Mouse (Mus musculus) hindbrain, embryonic 12.5 days (tissue): Measurements from ENCODE around the gene Pygm. TPM values are rescaled to one million over a fixed set of nuclear protein-coding genes. Genes with fewer than 3 reads are reported as not detected.
A peak's percentile ranks its signal among the peaks of the same experiment; 100 is the strongest.

Experiments
- ATAC-seq: fragments of 200-750 bp; cut with Nextera tagmentation; 2 replicates; pipeline ENCODE4 v1.8.0; 2017; ENCODE audit warnings: moderate TSS enrichment; ENCODE audit not compliant: low FRiP score
- H3K27ac ChIP-seq: fragments of 300-500 bp; sonication (generic); 2 replicates; pipeline ENCODE4 v1.5.1; 2016; ENCODE audit warnings: mild to moderate bottlenecking
- H3K27me3 ChIP-seq: fragments of 300-500 bp; sonication (generic); 2 replicates; pipeline ENCODE4 v1.6.1; 2016; ENCODE audit warnings: mild to moderate bottlenecking
- H3K36me3 ChIP-seq: fragments of 300-500 bp; sonication (generic); 2 replicates; pipeline ENCODE4 v1.6.1; 2016; ENCODE audit warnings: mild to moderate bottlenecking
- H3K4me1 ChIP-seq: fragments of 300-500 bp; sonication (generic); 2 replicates; pipeline ENCODE4 v1.6.1; 2016
- H3K4me2 ChIP-seq: fragments of 300-500 bp; sonication (generic); replicated peaks from 2 replicates; pipeline ENCODE4 v1.6.1; 2016; ENCODE audit warnings: mild to moderate bottlenecking
- H3K4me3 ChIP-seq: fragments of 300-500 bp; sonication (generic); 2 replicates; pipeline ENCODE4 v1.5.1; 2016; ENCODE audit warnings: mild to moderate bottlenecking
- H3K9ac ChIP-seq: fragments of 300-500 bp; sonication (generic); 2 replicates; pipeline ENCODE4 v1.6.1; 2016; ENCODE audit warnings: mild to moderate bottlenecking, moderate library complexity
- H3K9me3 ChIP-seq: fragments of 300-500 bp; sonication (generic); replicated peaks from 2 replicates; pipeline ENCODE4 v1.6.1; 2016; ENCODE audit warnings: mild to moderate bottlenecking
- WGBS: fragments of 180-500 bp; shearing (Covaris S2); methylation state at CpG from one replicate; pipeline ENCODE4 v1.1.7; 2016; 5-methylcytosine and 5-hydroxymethylcytosine counted together
- polyA plus RNA-seq: library from polyadenylated mRNA; unstranded; fragments of >200 nt; fragmentation: Nextera tagmentation; extraction: Ambion mirVana; gene quantifications from 2 replicates; pipeline ENCODE4 v1.2.1, GENCODE M21; 2016

The Pygm gene
- polyA plus RNA-seq, 1 experiment from 2014 or later = 1.8 TPM

DNA sequence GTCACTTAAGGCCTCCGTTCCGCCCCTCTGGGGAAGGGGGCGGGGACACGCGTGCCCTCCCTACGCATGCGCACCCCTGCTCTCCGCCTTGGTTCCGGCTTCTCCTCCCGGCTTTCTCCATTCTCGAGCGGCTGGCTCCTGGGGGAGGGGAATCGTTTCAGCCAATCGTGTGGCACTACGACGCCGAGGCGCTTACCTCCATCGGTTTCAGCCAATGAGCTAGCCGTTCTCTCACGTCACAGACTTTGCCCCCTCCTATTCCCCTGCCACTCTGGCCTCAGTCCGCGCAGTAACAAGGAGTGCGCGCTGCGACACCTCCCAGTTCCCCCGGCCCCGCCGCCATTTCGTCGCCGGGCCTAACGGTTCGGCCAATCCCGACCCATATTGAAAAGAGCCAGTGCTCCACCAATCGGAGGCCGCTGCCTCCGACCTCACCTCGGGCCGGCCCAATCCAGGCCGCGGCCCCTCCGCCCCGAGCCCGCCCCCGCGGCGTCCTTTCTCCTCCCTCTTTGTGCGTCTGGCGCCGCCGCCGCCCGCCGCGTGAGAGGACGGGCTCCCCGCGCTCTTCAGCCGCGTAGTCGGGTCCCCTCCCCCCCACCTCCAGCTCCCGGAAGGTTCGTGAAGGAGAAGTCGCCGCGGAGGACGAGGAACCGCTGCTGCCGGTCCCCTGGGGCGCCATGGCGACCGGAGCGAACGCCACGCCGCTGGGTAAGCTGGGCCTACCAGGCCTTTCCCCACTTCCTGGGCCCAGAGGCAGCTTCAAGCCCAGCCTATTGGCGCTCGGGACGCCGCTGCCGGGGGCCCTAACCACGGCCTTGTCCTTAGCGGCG, 20.6 kb upstream of the Pygm start, which contains the start of gene Sf1:
TSS of gene Sf1 (plus strand) at position 280 of the 830 bp plus-strand sequence.
- peak within 1 kb of the TSS; percentile 90 for H3K4me2 ChIP-seq
- H3K9ac ChIP-seq = peak within 1 kb of the TSS; percentile 99
- H3K36me3 ChIP-seq = peaks cover 37% of the 10 kb centered on the region
- H3K27ac ChIP-seq = peak within 1 kb of the TSS; percentile 99
- no peaks in the 10 kb centered on the region for H3K27me3 ChIP-seq
- peaks cover 22% of the 10 kb centered on the region for H3K4me1 ChIP-seq
- ATAC-seq = peak; percentile 99
- H3K9me3 ChIP-seq = no peaks in the 10 kb centered on the region
- 1% methylated on average over 64 of the region's 85 CpGs for WGBS
- H3K4me3 ChIP-seq = peak within 1 kb of the TSS; percentile 98

DNA sequence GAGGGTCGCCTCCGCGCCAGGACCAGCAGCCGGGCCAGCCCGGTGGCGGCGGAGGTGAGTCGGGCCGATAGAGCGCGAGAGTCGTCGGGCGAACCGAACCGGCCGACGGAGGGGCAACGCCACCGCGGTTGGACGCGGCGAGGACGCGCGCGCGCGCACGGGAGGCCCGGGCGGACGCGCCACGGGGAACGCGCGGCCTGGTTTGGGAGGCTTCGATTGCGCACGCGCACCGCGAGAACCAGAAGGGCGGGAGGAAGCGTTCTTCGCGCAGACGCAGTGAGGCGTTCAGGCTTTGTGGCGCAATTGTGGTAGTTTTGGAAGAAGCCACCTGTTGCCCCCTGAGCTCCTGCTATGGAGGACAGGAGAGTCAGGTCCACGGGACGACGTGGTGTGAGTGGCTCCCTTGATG, 19.9 kb upstream of the Pygm start:
- Histone ChIP-seq H3K9me3 (no peaks in the 10 kb centered on the region), H3K36me3 (peaks cover 43% of the 10 kb centered on the region), H3K9ac (peak overlapping the region; percentile 99), H3K27ac (peak overlapping the region; percentile 99), H3K27me3 (no peaks in the 10 kb centered on the region), H3K4me2 (peak overlapping the region; percentile 90), H3K4me3 (peak overlapping the region; percentile 98), H3K4me1 (peaks cover 22% of the 10 kb centered on the region)
- ATAC-seq = no peak
- WGBS = 0% methylated on average over 54 of the region's 55 CpGs

DNA sequence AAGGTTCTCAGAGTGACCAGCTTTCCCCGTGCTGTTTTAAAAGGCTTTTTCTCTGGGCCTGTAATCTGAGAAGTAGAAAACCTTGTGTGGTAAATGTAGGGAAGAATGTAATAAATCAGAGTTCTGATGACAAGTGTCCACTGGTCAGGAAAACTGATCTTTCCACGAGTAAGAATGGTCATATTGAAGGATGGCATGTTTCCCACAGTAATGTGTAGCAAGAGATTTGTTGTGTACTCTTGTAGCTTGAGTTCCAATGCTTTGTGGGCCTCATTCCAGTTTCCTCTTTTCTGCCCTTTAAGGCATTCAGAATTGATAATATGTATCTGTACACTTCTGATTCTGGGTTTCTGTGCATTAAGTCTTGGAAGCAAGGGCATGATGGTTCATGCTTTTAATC, 19.4 kb upstream of the Pygm start:
- Histone ChIP-seq H3K4me2 (peak overlapping the region; percentile 90), H3K4me3 (peak overlapping the region; percentile 98), H3K36me3 (peaks cover 47% of the 10 kb centered on the region), H3K4me1 (peaks cover 22% of the 10 kb centered on the region), H3K27ac (no peak overlapping the region), H3K9me3 (no peaks in the 10 kb centered on the region), H3K27me3 (no peaks in the 10 kb centered on the region), H3K9ac (peak overlapping the region; percentile 99)
- ATAC-seq = no peak
- WGBS = 6% methylated on average over 2 of the region's 2 CpGs

DNA sequence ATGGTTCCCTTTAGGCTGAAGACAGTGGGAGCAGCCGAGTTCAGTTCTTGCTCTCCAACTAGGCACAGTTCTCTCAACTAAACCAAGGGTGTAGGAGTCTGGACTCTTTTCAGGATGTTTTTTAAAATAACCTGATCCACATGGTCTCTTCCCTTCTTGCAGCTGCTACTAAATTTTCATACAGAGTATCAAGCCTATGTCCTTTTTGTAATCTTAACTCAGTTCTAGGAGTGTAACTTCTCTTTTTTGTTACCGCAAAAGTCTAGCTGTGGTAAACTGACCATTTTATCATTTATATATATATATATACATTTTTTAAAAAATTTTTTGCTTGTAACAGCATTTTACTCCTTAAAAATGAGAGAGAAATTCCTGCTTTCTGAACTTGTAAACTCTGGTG, 14.0 kb upstream of the Pygm start:
- Histone ChIP-seq H3K27me3 (no peaks in the 10 kb centered on the region), H3K9me3 (no peaks in the 10 kb centered on the region), H3K27ac (no peak overlapping the region), H3K4me1 (peaks cover 11% of the 10 kb centered on the region), H3K36me3 (peaks cover 93% of the 10 kb centered on the region), H3K4me2 (no peak overlapping the region), H3K9ac (no peak overlapping the region), H3K4me3 (no peak overlapping the region)
- WGBS = 92% methylated on average over 2 of the region's 2 CpGs
- ATAC-seq = no peak

DNA sequence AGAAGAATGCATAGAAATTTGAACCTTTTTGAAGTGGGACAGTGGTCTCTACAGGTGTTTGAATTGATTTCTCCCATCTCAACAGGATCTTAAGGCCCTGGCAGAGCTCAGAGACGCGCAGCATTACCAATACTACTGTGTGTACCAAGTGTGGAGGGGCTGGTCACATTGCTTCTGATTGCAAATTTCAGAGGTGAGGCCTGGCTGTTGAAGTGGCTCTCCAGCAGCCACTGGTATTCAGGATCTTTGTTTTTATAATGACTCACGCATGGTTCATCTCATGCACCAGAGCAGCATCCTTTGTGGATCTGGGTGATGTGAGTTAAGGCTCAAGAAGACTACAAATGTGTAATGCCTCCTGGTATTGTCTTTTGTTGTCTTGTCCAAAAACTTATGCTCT, 11.8 kb upstream of the Pygm start:
- no peak overlapping the region for H3K9ac ChIP-seq
- no peak overlapping the region for H3K4me3 ChIP-seq
- H3K4me1 ChIP-seq = peaks cover 2% of the 10 kb centered on the region; the same call in 1 of the 2 replicates
- peaks cover 95% of the 10 kb centered on the region for H3K36me3 ChIP-seq
- no peaks in the 10 kb centered on the region for H3K27me3 ChIP-seq
- 94% methylated on average over 3 of the region's 3 CpGs for WGBS
- H3K27ac ChIP-seq = no peak overlapping the region
- no peak for ATAC-seq
- no peaks in the 10 kb centered on the region for H3K9me3 ChIP-seq
- H3K4me2 ChIP-seq = no peak overlapping the region

DNA sequence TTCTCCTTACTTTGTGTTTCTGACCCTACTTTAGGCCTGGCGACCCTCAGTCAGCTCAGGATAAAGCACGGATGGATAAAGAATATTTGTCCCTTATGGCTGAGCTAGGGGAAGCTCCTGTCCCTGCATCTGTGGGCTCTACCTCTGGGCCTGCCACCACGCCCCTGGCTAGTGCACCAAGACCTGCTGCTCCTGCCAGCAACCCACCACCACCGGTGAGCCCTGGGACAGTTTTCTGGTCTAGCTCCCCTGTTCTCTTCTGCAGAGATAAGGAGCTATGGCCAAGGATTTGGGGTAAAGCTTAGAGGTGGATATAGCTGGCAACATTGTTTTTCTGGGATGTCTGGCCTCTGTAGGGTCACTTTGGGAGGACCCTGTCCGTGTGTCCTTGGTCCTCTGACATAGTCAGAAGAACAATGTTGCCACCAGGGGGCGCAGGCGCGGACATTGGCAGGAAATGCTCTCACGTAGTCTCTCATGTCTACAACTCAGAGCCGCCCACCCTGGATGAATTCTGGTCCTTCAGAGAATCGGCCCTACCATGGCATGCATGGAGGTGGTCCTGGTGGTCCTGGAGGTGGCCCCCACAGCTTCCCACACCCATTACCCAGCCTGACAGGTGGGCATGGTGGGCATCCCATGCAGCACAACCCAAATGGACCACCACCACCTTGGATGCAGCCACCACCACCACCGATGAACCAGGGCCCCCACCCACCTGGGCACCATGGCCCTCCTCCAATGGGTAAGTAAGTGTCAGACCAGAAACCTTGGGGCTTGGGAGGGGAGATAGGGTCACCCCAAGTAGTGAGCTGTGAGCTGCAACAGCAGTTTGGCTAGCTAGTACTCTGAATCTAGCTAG, 10.4 kb upstream of the Pygm start:
- Histone ChIP-seq H3K9me3 (no peaks in the 10 kb centered on the region), H3K27me3 (no peaks in the 10 kb centered on the region), H3K36me3 (peaks cover 96% of the 10 kb centered on the region), H3K4me3 (no peak overlapping the region), H3K4me1 (0 out of 2 replicates have a peak, but pooled peaks cover 6% of the 10 kb centered on the region), H3K9ac (no peak overlapping the region), H3K27ac (no peak overlapping the region), H3K4me2 (no peak overlapping the region)
- ATAC-seq = peak; percentile 12; the same call in 1 of the 2 replicates
- WGBS = 72% methylated on average over 12 of the region's 12 CpGs

DNA sequence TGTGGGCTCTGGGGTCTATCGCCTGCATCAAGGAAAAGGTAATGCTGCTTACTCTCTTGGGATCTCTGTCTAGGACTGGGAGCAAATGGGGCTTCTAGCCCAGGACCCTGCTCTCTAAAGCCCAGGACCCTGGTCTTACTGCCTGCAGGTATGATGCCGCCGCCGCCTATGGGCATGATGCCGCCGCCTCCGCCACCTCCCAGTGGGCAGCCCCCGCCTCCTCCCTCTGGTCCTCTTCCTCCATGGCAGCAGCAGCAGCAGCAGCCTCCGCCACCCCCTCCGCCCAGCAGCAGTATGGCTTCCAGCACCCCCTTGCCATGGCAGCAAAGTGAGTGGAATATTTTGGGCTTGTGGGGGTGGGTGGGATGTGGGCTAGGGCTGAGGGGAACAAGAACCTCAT, 9.6 kb upstream of the Pygm start:
- Histone ChIP-seq H3K27ac (no peak overlapping the region), H3K9me3 (no peaks in the 10 kb centered on the region), H3K4me3 (no peak overlapping the region), H3K4me1 (0 out of 2 replicates have a peak, but pooled peaks cover 6% of the 10 kb centered on the region), H3K36me3 (peaks cover 96% of the 10 kb centered on the region), H3K9ac (no peak overlapping the region), H3K27me3 (no peaks in the 10 kb centered on the region), H3K4me2 (no peak overlapping the region)
- 98% methylated on average over 10 of the region's 10 CpGs for WGBS
- no peak for ATAC-seq

DNA sequence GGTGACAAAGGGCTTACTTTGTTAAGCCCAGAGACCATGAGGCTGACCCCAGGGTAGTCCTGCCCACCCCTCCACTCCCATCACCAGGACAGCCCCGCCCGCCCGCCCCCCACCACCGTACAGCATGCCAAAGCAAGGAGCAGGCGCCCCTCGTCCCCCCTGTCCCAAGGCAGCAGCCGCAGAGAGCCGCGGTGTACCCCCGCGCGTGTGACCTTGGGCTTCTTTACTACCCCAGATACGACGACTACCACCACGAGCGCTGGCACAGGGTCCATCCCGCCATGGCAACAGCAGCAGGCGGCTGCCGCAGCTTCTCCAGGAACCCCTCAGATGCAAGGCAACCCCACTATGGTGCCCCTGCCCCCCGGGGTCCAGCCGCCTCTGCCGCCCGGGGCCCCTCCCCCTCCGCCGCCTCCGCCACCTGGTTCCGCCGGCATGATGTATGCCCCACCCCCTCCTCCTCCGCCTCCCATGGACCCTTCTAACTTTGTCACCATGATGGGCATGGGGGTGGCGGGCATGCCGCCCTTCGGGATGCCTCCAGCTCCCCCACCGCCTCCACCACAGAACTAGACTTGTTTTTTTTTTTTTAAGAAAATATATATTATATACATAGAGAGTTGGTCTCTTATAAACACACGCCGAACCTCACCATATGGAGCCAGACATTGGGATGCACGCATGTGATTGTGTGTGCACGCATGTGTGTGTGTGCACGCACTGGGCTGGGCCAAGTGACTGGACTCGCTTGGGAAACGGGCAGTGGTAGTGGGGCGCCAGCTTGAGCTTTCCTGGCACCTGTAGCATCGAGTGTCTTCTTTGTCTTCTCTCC, 8.6 kb upstream of the Pygm start:
- Histone ChIP-seq H3K27me3 (no peaks in the 10 kb centered on the region), H3K9ac (no peak overlapping the region), H3K4me2 (no peak overlapping the region), H3K36me3 (peaks cover 89% of the 10 kb centered on the region), H3K4me1 (0 out of 2 replicates have a peak, but pooled peaks cover 6% of the 10 kb centered on the region), H3K4me3 (no peak overlapping the region), H3K27ac (no peak overlapping the region), H3K9me3 (no peaks in the 10 kb centered on the region)
- peak; percentile 19; the same call in 1 of the 2 replicates for ATAC-seq
- 86% methylated on average over 33 of the region's 42 CpGs for WGBS

DNA sequence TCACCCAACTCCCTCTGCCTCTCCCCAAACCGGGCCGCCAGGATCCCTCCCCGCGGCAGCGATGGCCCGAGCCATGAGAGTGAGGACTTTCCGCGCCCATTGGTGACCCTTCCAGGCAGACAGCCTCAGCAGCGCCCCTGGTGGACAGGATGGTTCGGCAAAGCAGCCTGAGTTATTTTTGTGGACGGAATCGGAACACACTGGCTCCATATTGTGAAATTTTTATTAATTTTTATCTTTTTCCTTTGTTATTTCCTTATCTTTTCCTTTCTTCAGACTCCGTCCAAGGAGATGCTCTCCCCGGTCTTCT, 8.0 kb upstream of the Pygm start:
- no peaks in the 10 kb centered on the region for H3K27me3 ChIP-seq
- H3K4me2 ChIP-seq = no peak overlapping the region
- H3K4me3 ChIP-seq = no peak overlapping the region
- no peak overlapping the region for H3K9ac ChIP-seq
- H3K27ac ChIP-seq = no peak overlapping the region
- peaks cover 83% of the 10 kb centered on the region for H3K36me3 ChIP-seq
- WGBS = 70% methylated on average over 14 of the region's 14 CpGs
- no peak for ATAC-seq
- 0 out of 2 replicates have a peak, but pooled peaks cover 6% of the 10 kb centered on the region for H3K4me1 ChIP-seq
- H3K9me3 ChIP-seq = no peaks in the 10 kb centered on the region

DNA sequence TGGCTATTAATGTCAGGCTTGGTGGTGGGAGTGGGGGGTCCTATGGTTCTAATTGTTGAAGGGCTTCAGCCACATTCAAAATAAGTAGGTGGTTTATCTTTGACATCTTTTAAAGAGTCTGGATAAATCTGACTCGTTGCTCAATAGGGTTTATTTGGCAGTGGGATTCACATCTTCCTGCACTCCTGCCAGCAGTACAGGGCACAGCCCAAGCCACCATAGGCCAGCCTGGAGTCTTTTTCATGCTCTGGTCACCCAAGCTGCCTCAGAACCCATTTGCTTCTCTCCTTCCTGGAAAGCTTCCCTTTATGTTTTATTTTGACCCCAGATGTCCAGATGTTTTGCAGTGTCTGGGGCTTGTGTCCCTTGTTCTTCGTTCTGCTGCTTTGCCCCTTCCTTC, 7.6 kb upstream of the Pygm start:
- H3K9ac ChIP-seq = no peak overlapping the region
- peaks cover 79% of the 10 kb centered on the region for H3K36me3 ChIP-seq
- H3K27ac ChIP-seq = no peak overlapping the region
- H3K9me3 ChIP-seq = no peaks in the 10 kb centered on the region
- H3K4me2 ChIP-seq = no peak overlapping the region
- H3K4me3 ChIP-seq = no peak overlapping the region
- WGBS = 92% methylated on average over 2 of the region's 2 CpGs
- 0 out of 2 replicates have a peak, but pooled peaks cover 6% of the 10 kb centered on the region for H3K4me1 ChIP-seq
- no peak for ATAC-seq
- no peaks in the 10 kb centered on the region for H3K27me3 ChIP-seq

DNA sequence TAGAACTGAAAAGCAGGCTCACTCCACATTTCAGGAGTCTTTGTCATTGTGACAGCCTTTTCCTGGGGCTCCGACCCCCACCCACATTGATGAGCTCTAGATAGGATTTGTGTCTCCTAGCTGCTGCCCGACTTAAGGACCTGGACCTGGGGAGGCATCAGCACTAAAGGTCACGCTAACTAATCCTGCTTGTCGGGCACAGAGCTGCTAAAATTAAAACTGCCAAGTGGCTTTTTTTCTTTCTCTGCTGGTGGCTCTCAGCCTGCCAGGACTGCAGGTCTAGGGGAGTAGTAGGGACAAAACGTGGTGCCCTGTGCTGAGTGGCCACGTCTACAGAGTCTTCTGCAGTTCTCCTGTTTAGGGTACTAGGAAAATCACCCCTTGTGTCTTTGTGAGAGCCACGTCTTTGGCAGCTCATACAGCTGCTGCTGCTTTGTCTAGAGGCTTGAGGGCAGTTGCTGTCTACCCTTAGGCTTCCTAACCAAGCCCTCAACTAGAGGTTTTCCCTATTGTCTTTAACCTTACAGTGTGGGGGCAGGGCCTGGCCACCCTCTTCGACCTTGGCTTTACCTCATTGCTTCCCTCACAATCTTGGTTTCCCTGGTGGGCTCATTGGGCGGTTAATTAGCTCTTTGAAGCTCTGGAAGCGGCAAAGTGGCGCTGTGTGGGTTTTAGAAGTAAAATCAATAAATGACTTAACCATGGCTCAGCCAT, 6.7 kb upstream of the Pygm start:
- WGBS = 47% methylated on average over 11 of the region's 11 CpGs
- no peak for ATAC-seq

More for the DNA sequence above, 6.7 kb upstream of the Pygm start:
- Histone ChIP-seq H3K4me3 (no peak overlapping the region), H3K4me1 (0 out of 2 replicates have a peak, but pooled peaks cover 6% of the 10 kb centered on the region), H3K9ac (no peak overlapping the region), H3K9me3 (no peaks in the 10 kb centered on the region), H3K36me3 (peaks cover 70% of the 10 kb centered on the region), H3K4me2 (no peak overlapping the region), H3K27me3 (no peaks in the 10 kb centered on the region), H3K27ac (peak overlapping the region; percentile 52)
